Comparison of ENCODE assay signal across 11 mouse cellular contexts in the genomic region with DNA sequence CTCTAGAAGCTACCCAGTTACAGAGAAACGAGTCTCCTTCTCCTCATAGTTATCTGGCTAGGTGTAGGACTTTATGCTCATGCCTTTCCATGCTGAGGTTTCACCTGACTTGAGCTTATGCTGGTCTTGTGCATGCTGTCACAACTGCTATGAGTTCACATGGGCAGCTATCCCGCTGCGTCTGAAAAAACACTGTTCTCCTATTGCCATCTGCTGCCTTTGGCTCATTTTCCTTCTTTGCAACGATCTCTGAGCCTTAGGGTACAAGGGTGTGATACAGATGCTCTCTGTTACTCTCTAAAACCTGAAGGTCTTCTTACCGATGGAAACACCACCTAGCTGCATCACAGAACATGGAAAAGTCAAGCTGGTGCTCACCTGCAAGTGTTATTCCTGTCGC.
"Had no signal": no experiment of that assay in that cellular context is flagged by ENCODE, and none has a peak within 500 bp of the region (broad histone marks: within the 10 kb centered on the region; RNA-seq: fewer than 3 reads in every experiment).

No protein-coding gene starts in this region.

- H3K27me3 ChIP-seq: limb, embryonic 13.5 days; midbrain, embryonic 13.5 days had no signal

- H3K27ac ChIP-seq: limb, embryonic 13.5 days; liver, embryonic 14.5 days; midbrain, embryonic 13.5 days had no signal

- DNase-seq: kidney, postnatal 25 days; layer of hippocampus, postnatal 36 days; lung, adult 18-20 months; lung, postnatal 36 days; right cerebral cortex, postnatal 4 days; spleen, adult 18-20 months; thymus, adult 18-20 months; thymus, postnatal 14 days had no signal

- H3K9ac ChIP-seq: limb, embryonic 13.5 days; liver, embryonic 14.5 days; midbrain, embryonic 13.5 days had no signal

- H3K4me1 ChIP-seq: midbrain, embryonic 13.5 days had no signal

- H3K9me3 ChIP-seq: midbrain, embryonic 13.5 days had no signal

- H3K4me2 ChIP-seq: limb, embryonic 13.5 days; midbrain, embryonic 13.5 days had no signal

- H3K36me3 ChIP-seq: limb, embryonic 13.5 days; midbrain, embryonic 13.5 days had no signal

- H3K4me3 ChIP-seq: limb, embryonic 13.5 days; midbrain, embryonic 13.5 days had no signal

- ATAC-seq: midbrain, embryonic 13.5 days had no signal
